Mouse (Mus musculus) liver, embryonic 16.5 days (tissue): ENCODE measurements around the gene Gm525. TPM values are rescaled to one million over a fixed set of nuclear protein-coding genes. Genes with fewer than 3 reads are reported as not detected.

Experiments used
- ATAC-seq: fragments of 200-750 bp; cut with Nextera tagmentation; 2 replicates; pipeline ENCODE4 v1.8.0; 2017; ENCODE audit warnings: low read depth, mild to moderate bottlenecking, moderate number of reproducible peaks, moderate library complexity
- H3K27ac ChIP-seq: fragments of 300-500 bp; sonication (generic); 2 replicates; pipeline ENCODE4 v1.5.1; 2014; ENCODE audit warnings: mild to moderate bottlenecking, low read length
- H3K27me3 ChIP-seq: fragments of 300-500 bp; sonication (generic); 2 replicates; pipeline ENCODE4 v1.6.1; 2014; ENCODE audit warnings: low read depth, low read length, mixed read lengths; ENCODE audit not compliant: control insufficient read depth, insufficient read depth
- H3K36me3 ChIP-seq: fragments of 300-500 bp; sonication (generic); 2 replicates; pipeline ENCODE4 v1.6.1; 2014; ENCODE audit warnings: mild to moderate bottlenecking; ENCODE audit not compliant: control insufficient read depth, insufficient read depth
- H3K4me1 ChIP-seq: fragments of 300-500 bp; sonication (generic); 2 replicates; pipeline ENCODE4 v1.6.1; 2014; ENCODE audit warnings: low read depth, low read length, mixed read lengths; ENCODE audit not compliant: control insufficient read depth
- H3K4me2 ChIP-seq: fragments of 300-500 bp; sonication (generic); 2 replicates; pipeline ENCODE4 v1.6.1; 2014; ENCODE audit warnings: low read depth, low read length, mixed read lengths
- H3K4me3 ChIP-seq: fragments of 300-500 bp; sonication (generic); 2 replicates; pipeline ENCODE4 v1.5.1; 2014; ENCODE audit warnings: low read depth, mild to moderate bottlenecking, low read length
- H3K9ac ChIP-seq: fragments of 300-500 bp; sonication (generic); 2 replicates; pipeline ENCODE4 v1.6.1; 2014; ENCODE audit warnings: low read depth, low read length
- H3K9me3 ChIP-seq: fragments of 300-500 bp; sonication (generic); replicated peaks from 2 replicates; pipeline ENCODE4 v1.6.1; 2016; ENCODE audit warnings: low read length; ENCODE audit not compliant: control insufficient read depth
- WGBS: fragments of 180-500 bp; shearing (Covaris S2); extraction: QIAGEN DNeasy Blood & Tissue Kit; methylation state at CpG from one replicate; pipeline ENCODE4 v1.1.7; 2014; ENCODE audit not compliant: insufficient replicate concordance; 5-methylcytosine and 5-hydroxymethylcytosine counted together
- polyA plus RNA-seq: library from polyadenylated mRNA; unstranded; fragments of >200 nt; fragmentation: Nextera tagmentation; extraction: Ambion mirVana; gene quantifications from 2 replicates; pipeline ENCODE4 v1.2.1, GENCODE M21; 2015

Gene Gm525
- polyA plus RNA-seq, 1 experiment from 2014 or later, result 0.18 TPM

- H3K9ac ChIP-seq, result no peak overlapping the region
- no peak overlapping the region for H3K4me3 ChIP-seq
- no peaks in the 10 kb centered on the region for H3K36me3 ChIP-seq
- WGBS, result 53% methylated on average over 11 of the region's 11 CpGs
- no peak overlapping the region for H3K27ac ChIP-seq
- H3K4me1 ChIP-seq, result peaks cover 6% of the 10 kb centered on the region; the same call in 1 of the 2 replicates
- H3K4me2 ChIP-seq, result no peak overlapping the region
- no peaks in the 10 kb centered on the region for H3K9me3 ChIP-seq
- no peaks in the 10 kb centered on the region for H3K27me3 ChIP-seq
- ATAC-seq, result no peak
Observed at GRCm38 (mm10) chr11:89067871-89068490, 5.7 kb upstream of the Gm525 start.

DNA sequence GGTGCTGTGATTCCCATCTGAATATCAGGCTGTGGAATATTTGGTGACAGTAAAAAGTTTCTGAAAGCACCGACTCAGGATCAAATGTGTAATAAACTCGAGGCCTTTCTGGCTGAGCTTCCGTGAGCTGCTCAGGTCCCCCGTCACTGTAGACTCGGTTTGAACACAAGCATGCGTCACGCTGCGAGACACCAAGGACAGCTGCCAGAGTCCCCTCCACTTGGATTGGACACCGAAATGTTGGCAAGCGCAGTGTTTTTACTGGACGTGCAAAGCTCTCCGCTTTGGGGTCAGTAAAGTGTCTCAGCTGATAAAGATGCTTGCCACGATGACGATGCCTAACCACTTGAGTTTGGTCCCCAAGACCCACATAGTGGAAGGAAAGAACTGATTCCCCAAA is 5.0 kb upstream of the Gm525 start:
- WGBS, result 82% methylated on average over 14 of the region's 14 CpGs
- no peak overlapping the region for H3K4me2 ChIP-seq
- H3K4me1 ChIP-seq, result peaks cover 6% of the 10 kb centered on the region; the same call in 1 of the 2 replicates
- no peak overlapping the region for H3K4me3 ChIP-seq
- no peak overlapping the region for H3K27ac ChIP-seq
- no peak overlapping the region for H3K9ac ChIP-seq
- H3K9me3 ChIP-seq, result no peaks in the 10 kb centered on the region
- no peaks in the 10 kb centered on the region for H3K36me3 ChIP-seq
- H3K27me3 ChIP-seq, result no peaks in the 10 kb centered on the region
- no peak for ATAC-seq

DNA sequence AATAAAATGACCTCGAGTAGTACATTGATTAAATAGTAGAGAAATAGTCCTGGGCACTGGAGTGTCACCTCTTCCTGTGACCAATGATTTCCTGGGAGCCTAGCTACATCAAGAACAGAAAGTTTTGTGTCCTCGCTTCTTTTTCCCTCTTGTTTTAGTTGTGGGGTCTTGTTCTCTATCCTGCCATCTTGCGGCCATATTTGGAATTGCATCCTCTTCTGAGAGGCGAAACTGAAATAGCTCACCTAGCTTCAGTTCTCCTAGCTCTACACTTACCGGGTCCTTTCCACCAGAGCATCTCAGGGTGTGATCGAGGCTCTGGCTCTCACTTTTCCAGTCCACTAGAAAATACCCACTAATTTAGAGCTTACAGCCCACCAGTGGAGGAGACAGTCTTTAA is 4.3 kb upstream of the Gm525 start:
- 9% methylated on average over 6 of the region's 6 CpGs for WGBS
- H3K27me3 ChIP-seq, result no peaks in the 10 kb centered on the region
- H3K27ac ChIP-seq, result no peak overlapping the region
- no peak overlapping the region for H3K4me2 ChIP-seq
- no peak overlapping the region for H3K9ac ChIP-seq
- H3K9me3 ChIP-seq, result no peaks in the 10 kb centered on the region
- no peak for ATAC-seq
- peaks cover 6% of the 10 kb centered on the region; the same call in 1 of the 2 replicates for H3K4me1 ChIP-seq
- H3K4me3 ChIP-seq, result no peak overlapping the region
- H3K36me3 ChIP-seq, result no peaks in the 10 kb centered on the region

DNA sequence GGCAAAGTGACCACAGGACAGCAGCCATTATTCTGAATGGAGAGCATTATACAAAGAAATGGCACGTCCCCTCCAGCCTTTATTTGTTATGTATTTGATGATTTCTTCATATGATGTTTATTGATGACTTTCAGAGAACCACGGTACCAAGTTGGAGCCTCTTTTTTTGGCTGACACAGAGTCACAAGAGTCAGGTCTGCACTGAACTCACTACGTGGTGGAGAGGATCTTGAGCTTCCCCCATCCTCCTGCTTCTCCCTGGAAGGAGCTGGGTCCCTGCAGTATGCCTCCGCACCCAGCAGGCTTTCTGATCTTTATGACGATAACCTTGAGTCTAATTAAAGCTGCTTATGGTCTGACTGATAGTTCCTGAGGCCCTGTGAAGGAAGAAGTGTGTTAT is 2.1 kb upstream of the Gm525 start:
- H3K27me3 ChIP-seq, result no peaks in the 10 kb centered on the region
- no peak for ATAC-seq
- 53% methylated on average over 5 of the region's 5 CpGs for WGBS
- no peak overlapping the region for H3K9ac ChIP-seq
- H3K4me2 ChIP-seq, result no peak overlapping the region
- H3K36me3 ChIP-seq, result no peaks in the 10 kb centered on the region
- no peaks in the 10 kb centered on the region for H3K9me3 ChIP-seq
- no peaks in the 10 kb centered on the region for H3K4me1 ChIP-seq
- H3K4me3 ChIP-seq, result no peak overlapping the region
- no peak overlapping the region for H3K27ac ChIP-seq

DNA sequence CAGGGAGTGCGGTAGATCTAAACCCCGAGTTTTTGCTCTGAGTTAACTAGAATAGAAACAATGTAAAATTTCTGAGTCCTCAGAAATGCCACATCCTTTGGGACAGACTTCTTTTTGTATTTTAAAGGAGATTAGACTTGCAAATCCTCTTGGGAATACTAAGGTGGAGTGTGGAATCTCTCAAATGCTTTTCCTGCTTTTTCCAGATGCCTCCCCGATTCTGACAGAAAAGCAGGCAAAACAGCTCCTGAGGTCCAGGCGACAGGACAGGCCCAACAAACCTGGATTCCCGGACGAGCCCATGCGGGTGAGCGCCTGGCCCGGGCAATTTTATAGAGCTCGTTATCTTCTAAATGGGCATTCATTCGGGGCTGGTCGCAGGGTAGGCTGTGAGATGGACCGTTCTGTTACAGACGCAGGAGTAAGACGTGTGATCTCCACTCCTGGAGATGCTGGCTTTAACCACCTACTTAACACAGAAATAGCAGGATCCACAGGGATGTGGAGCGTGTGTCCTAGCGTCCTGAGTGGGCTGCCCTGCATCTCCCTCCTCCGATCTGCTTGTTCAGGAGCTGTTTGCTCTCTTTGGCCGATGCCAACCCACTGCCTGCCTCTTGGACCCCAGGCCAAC is 1.3 kb downstream of the Gm525 start:
- Histone ChIP-seq H3K27ac (no peak overlapping the region), H3K9ac (no peak overlapping the region), H3K4me2 (no peak overlapping the region), H3K27me3 (no peaks in the 10 kb centered on the region), H3K9me3 (no peaks in the 10 kb centered on the region), H3K4me3 (no peak overlapping the region), H3K4me1 (no peaks in the 10 kb centered on the region), H3K36me3 (no peaks in the 10 kb centered on the region)
- ATAC-seq, result no peak
- WGBS, result 67% methylated on average over 19 of the region's 19 CpGs

DNA sequence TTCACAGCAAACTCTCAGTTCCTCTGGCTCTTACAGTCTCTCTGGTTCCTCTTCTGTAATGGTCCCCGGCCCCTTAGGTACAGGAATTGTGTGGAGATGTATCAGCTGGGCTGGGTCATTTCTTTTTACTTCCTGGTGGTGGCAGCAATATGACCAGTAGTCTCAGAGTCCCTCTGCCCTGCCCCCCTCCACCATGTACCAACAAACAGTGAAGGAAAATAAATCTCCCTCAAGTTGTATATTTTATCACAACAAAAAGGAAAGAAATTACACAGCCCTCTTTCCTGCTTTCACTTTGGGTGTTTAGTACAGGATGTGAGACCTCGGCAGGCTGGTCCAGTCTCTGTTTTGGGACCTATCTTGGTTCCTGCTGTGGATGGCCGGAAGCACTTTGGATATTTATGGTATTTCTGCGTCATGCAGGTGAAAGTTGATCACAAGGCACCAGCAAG is 2.8 kb downstream of the Gm525 start:
- Histone ChIP-seq H3K36me3 (no peaks in the 10 kb centered on the region), H3K4me1 (no peaks in the 10 kb centered on the region), H3K27me3 (no peaks in the 10 kb centered on the region), H3K9ac (no peak overlapping the region), H3K9me3 (no peaks in the 10 kb centered on the region), H3K4me2 (no peak overlapping the region), H3K27ac (no peak overlapping the region), H3K4me3 (no peak overlapping the region)
- ATAC-seq, result no peak
- WGBS, result 41% methylated on average over 4 of the region's 4 CpGs

- H3K4me2 ChIP-seq, result no peak overlapping the region
- 51% methylated on average over 8 of the region's 8 CpGs for WGBS
- H3K4me3 ChIP-seq, result no peak overlapping the region
- ATAC-seq, result no peak
- no peaks in the 10 kb centered on the region for H3K36me3 ChIP-seq
- no peak overlapping the region for H3K9ac ChIP-seq
- no peaks in the 10 kb centered on the region for H3K27me3 ChIP-seq
- H3K4me1 ChIP-seq, result no peaks in the 10 kb centered on the region
- H3K27ac ChIP-seq, result no peak overlapping the region
- H3K9me3 ChIP-seq, result no peaks in the 10 kb centered on the region
Observed at GRCm38 (mm10) chr11:89077601-89078000, 4.0 kb downstream of the Gm525 start.

GRCm38 (mm10) chr11:89078305-89078704 is 4.7 kb downstream of the Gm525 start:
- Histone ChIP-seq H3K36me3 (no peaks in the 10 kb centered on the region), H3K27me3 (no peaks in the 10 kb centered on the region), H3K9me3 (no peaks in the 10 kb centered on the region), H3K4me3 (no peak overlapping the region), H3K4me2 (no peak overlapping the region), H3K27ac (no peak overlapping the region), H3K4me1 (no peaks in the 10 kb centered on the region), H3K9ac (no peak overlapping the region)
- ATAC-seq, result no peak
- 56% methylated on average over 3 of the region's 3 CpGs for WGBS

DNA sequence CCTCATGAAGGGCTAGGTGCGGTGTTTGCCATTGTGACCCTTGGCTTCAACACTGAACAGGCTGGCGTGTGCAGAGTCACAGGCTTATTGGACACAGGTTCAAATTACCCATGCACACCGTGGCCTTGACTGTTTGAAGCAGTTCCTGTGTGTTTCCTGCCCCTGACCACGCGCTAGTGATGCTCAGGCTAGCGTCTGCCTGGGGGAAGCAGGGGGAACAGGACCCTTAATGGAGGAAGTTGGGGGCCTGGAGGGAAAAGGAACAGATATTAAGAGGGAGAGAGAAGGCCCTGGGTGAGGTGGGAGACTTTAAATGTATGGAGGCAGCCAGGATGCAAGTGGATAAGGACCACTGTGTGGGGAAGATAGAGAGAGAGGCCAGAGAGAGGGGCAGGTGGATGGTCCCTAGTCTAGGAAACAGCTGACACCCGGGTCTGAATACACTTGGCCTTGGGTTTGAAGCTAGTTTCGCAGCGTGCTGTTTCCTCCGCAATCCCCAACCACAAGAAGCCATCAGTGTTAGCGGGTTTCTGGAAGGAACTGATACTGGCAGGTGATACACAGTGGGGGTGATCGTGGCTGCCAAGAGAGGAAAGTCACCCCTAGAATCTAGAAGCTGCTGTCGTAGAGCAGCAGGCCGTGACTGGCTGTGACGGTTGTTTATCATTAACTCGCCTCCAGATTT is 5.5 kb downstream of the Gm525 start:
- Histone ChIP-seq H3K36me3 (no peaks in the 10 kb centered on the region), H3K27me3 (no peaks in the 10 kb centered on the region), H3K27ac (no peak overlapping the region), H3K4me3 (no peak overlapping the region), H3K4me2 (no peak overlapping the region), H3K9me3 (no peaks in the 10 kb centered on the region), H3K4me1 (no peaks in the 10 kb centered on the region), H3K9ac (no peak overlapping the region)
- ATAC-seq, result no peak
- WGBS, result 17% methylated on average over 16 of the region's 16 CpGs
